Mouse (Mus musculus): ENCODE measurements around the gene Pdlim5.

- TF ChIP-seq CTCF (IDR thresholded peaks at IDR 0.05; ENCODE audit: extremely low read depth, insufficient read depth, low read length) (no peak), POLR2A (IDR thresholded peaks at IDR 0.05; ENCODE audit: extremely low read depth, insufficient read depth, low read length) (no peak)
Measured at GRCm38 (mm10) chr3:142345235-142346125, 50.0 kb downstream of the Pdlim5 start.

All from cortical plate, adult 2 months (tissue).